Mouse (Mus musculus) embryo, embryonic 10.5 days (tissue): ENCODE results near the gene Aig1.

Experiments
- DNase-seq: peaks from one replicate; pipeline ENCODE4 v3.0.0-alpha.2; 2015; ENCODE audit warnings: low spot score

The Aig1 gene

DNA sequence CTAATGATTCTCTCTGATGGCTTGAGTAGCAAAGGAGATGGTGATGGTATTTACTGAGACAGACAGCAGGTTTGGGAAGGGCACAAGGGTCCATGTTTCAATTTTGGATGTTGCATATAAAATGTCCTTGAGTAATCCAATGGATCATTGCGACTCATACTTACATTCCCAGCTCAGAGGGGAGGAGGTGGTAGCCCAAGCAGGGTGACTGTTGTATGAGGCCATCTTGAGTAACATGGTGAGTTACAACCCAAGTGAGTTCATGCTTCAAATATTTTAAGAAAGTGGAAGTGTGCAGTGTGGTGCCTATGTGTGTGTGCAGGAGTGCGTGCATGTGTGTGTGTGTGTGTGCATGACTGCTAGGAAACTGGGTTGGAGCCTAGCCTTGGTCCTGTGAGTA is 93.4 kb downstream of the Aig1 start:
- DNase-seq = no peak

- no peak for DNase-seq
Observed at GRCm38 (mm10) chr10:13774910-13775309, 93.9 kb downstream of the Aig1 start.

DNA sequence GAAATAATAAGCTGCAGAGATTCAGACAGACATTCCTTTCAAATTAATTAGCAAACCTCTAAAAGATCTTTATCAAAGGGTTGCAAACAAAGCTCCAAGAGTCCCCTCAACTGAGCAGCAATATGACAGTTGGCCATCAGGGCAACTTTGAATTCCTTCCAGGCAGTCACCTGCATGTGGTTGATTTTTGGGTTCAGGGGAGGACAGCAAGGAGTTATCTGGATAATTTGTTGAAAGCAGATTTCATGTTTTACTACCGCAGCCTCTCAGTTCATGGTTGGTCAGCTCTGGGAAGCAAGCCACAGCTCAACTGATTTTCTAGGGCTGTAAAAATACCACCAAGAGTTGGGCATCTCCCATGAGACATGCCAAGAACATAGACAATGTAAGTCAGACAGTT is 98.1 kb downstream of the Aig1 start:
- no peak for DNase-seq

DNA sequence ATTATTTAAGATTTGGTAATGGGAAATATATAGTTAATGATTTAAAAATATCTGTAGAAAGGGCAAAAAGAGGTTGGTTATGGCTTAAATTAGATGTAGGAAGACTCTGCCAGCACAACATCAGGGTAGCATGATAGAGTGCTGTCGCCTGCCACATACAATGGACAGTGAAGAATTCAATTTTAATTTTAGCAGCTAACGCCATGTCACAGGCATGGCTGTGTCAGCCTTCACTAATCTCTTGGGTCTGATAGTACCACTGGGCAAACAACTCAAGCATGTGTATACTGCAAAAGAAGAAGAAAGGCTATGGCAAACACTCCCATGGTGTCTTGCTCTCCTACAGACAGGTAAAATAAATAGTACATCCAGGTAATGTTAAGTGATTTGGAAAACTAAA is 99.0 kb downstream of the Aig1 start:
- DNase-seq = no peak

DNA sequence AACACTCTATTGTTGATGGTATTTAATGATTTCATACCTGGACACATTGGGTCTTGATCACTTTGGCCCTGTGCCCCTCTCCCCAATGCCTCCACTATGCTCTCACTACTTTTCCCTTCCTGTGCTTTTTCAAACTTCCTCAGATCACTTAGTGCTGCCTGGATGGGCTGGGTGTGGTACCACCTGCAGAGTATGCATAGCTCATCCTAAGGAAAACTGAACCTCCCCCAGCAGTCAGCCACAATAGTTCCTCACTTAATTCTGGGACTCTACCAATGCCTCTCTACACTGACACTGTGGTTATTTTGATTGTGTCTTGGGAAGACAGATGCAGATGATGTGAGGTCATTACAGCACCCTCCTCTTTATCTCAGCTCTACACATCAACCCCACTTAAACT is 99.9 kb downstream of the Aig1 start:
- DNase-seq = no peak

DNA sequence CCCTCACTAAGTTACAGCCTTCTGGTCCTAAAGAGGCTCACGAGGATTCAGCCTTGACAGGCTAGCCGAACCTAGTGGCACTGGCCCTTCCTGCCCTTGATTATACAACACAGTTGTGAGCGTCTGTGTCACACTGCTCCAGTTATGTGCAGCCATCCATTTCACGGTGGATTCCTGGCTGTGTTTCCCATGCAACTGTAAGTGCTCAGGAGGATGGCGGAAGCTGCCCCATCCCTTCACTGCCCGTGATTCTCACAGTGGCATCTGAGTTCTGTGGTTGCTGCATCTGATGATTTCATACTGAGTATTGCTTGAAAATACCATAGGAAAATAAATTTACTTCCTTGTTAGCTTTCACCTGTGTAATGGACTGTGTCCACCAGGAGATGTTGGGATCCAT is 101.7 kb downstream of the Aig1 start:
- no peak for DNase-seq

DNA sequence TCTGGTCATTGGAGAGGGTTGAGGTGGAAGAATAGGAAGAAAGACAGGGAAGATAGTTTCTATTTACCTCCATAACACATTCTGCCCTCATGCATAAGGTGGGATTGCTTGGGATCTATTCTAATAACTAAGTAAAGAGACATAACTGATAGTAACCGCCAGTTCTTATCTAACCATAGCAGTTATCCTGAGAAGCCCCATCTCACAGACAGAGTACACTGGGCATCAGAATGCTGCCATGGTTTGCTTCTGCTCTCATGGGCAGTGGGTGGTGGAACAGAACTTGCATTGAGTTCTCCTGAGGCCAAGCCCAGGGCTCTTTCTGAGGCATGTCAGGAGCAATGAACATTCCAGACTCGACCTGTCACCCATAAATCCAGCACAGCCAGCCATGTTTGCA is 105.6 kb downstream of the Aig1 start:
- no peak for DNase-seq

GRCm38 (mm10) chr10:13754712-13755111 is 114.1 kb downstream of the Aig1 start:
- DNase-seq = no peak

DNA sequence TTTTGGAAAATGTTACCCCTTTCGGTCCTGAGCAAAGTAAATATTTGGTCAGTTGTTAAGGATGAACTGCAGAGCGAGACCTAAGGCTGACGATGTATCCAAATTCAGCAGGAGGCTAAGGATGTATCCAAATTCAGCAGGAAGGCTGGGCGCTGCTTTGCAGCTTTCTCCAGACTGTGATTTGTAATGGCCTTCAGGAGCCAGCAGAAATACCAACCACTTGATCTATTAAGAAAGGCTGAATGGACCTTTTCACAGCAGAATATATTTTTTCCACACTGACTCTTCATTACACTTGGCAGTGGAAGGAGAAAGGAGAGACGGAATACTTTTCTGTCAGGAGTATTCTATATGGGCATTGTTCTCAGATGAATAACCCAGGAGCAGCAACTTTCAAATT is 115.0 kb downstream of the Aig1 start:
- DNase-seq = peak; percentile 10

- DNase-seq = peak; percentile 12
Observed at GRCm38 (mm10) chr10:13739494-13740140, 129.2 kb downstream of the Aig1 start.

- no peak for DNase-seq
Observed at GRCm38 (mm10) chr10:13730039-13730748, 138.6 kb downstream of the Aig1 start.

GRCm38 (mm10) chr10:13727676-13728075 is 141.1 kb downstream of the Aig1 start:
- no peak for DNase-seq

GRCm38 (mm10) chr10:13726206-13726605 is 142.6 kb downstream of the Aig1 start:
- no peak for DNase-seq

GRCm38 (mm10) chr10:13725276-13725675 is 143.5 kb downstream of the Aig1 start:
- DNase-seq = no peak

DNA sequence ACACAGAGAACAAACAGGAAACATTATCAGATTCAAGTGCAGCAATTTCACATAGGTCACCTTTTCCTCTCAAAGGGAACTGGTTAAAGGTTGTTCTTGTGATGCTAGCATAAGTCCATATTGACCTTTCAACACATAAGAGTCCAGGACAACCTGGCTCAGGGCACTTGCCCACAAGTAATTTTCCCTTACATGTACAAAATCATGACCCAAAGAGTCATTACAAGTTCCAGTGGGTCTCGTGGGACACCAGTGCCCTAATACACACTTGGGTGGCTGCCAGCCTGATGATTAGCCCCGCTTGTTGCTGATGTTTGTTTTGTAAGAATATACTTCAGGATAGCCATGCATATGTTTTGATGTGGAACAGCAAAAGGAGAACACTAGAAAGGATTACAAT is 152.6 kb downstream of the Aig1 start:
- DNase-seq = no peak

- DNase-seq = no peak
Observed at GRCm38 (mm10) chr10:13715584-13715983, 153.2 kb downstream of the Aig1 start.

- no peak for DNase-seq
Observed at GRCm38 (mm10) chr10:13714920-13715293, 153.9 kb downstream of the Aig1 start.

- DNase-seq = peak; percentile 39
Observed at GRCm38 (mm10) chr10:13714199-13714919, 154.4 kb downstream of the Aig1 start.

DNA sequence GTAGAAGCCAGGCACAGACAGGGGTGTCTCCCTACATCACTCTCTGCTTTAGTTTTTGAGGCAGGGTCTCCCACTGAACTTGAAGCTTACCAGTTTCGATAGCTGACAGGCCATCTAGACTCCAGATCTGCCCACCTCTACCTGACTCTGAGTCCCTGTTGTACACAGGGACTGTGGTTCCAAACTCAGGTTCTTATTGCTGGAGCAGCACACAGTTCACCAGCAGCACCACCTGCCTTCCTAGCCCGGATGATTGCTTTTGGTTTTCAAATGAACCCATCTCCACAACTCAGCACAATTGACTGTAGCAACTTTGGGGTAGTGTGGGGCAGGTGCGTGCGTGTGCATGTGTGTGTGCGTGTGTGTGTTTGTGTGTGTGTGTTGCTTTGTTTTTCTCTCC is 155.1 kb downstream of the Aig1 start:
- DNase-seq = no peak

DNA sequence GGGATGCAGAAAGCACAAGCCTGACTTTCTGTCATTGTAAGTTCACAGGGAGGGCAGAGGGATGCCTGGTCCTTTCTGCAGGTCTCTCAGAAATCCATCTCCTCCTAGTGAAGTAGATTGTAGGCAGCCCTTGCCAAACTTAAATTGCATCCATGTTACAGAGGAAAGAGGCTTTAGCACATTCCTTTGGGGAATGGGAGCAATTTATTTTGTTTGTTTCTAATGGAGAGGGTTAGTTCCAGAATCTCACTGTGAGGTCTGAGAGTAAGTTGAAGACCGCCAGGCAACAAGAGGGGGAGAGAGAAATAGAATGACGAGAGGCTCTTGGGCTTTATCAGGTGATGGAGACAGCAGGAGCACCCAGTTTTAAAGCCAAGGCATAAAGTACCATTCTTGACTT is 155.7 kb downstream of the Aig1 start:
- no peak for DNase-seq

- DNase-seq = no peak
Observed at GRCm38 (mm10) chr10:13711281-13711829, 157.4 kb downstream of the Aig1 start.

GRCm38 (mm10) chr10:13705771-13706170 is 163.0 kb downstream of the Aig1 start:
- DNase-seq = no peak

DNA sequence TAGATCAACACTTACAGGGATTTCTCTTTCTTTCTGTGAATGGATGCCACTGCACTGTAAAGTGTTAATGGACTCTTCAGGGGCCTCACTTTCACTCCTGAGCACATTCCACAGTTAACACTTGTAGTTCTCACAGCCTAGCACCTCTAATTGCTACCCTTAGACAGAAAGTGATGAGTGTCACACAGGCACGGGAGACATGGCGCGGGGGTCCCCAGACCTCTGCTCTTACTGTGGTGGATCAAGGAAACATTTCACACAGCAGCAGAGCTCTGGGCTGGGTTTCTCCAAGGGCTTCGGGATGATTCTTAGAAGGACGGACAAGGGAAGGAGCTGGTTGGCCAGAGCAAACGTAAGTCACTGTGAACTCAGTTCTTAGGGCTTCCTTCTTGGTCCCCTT is 166.1 kb downstream of the Aig1 start:
- DNase-seq = no peak
